Mouse (Mus musculus) spleen, postnatal 14 days (tissue): Measurements from ENCODE around the gene Tmed10.

Source experiments
- DNase-seq, 2 experiments: peaks; one replicate each; pipeline ENCODE4 v3.0.0; 2021 to 2022; ENCODE audit warnings: low spot score in 2 of 2

The Tmed10 gene

GRCm38 (mm10) chr12:85308651-85309050, 66.0 kb downstream of the Tmed10 start:
- no peak for DNase-seq

DNA sequence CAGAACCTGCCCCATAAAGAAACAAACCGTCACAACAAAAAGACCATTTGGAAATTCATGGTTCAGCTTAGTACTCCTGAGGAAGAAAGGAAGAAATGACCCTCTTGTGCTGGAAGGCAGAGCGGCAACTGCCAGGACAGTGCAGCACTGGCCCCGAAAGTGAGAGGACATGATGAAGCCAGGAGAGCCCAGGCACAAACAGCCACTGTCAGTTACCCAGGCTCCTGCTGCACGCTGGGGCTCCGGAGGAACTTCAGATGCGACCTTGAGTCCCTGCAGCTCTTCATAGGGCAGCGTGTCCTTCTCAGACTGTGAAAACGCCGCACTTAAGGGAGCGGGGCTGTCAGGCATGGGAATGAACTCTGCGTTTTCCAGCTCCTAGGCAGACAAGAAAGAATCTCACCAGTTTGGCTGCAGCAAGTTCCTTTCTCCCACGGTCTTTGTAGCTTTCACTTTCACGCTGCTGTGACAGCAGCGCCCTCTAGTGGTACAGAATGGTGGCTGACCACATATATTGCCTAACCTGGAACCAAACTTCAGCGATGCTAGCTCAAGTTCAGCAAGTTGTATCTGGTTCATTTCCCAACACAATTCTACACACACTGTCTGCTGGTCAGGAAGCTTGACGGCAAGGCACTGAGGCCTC, 69.3 kb downstream of the Tmed10 start:
- peak; percentile 64 to 77 for DNase-seq

DNA sequence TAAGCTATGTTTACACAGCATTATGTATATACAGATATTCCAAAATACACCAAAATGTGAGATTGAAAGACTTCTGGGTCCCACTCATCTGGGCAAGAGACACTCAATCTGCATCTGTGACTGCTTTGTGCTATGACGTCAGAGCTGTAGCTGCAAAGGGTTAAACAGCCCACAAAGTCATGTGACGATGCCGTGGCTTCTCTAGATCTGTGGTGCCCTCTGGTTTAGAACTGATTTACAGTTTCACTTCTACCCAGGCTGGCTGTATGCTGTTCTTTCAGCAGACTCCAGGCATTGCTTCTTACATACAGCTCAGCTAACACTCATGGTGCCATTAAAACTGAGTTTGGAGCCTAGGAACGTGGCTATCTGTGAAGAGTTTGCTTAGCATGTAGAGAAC, 69.9 kb downstream of the Tmed10 start:
- peak in 1 of 2 experiments; percentile 19 for DNase-seq

GRCm38 (mm10) chr12:85303256-85303655, 71.4 kb downstream of the Tmed10 start:
- DNase-seq = no peak

DNA sequence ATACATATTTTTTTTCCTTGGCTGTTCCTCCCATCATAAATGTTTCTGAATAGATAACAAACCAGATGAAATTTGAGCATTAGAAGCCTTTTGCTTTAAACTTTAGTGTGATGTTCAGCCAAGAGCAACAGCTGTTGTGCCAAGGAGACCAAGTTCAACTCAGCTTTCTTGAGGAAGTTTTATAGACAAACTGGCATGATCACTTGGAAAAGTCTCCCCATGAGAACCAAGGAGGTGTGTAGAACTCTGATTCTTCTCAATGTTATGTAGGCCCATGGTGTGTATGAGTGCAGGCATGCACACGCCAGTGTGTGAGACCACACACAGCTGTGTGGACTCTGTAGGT, 75.8 kb downstream of the Tmed10 start:
- DNase-seq = no peak

DNA sequence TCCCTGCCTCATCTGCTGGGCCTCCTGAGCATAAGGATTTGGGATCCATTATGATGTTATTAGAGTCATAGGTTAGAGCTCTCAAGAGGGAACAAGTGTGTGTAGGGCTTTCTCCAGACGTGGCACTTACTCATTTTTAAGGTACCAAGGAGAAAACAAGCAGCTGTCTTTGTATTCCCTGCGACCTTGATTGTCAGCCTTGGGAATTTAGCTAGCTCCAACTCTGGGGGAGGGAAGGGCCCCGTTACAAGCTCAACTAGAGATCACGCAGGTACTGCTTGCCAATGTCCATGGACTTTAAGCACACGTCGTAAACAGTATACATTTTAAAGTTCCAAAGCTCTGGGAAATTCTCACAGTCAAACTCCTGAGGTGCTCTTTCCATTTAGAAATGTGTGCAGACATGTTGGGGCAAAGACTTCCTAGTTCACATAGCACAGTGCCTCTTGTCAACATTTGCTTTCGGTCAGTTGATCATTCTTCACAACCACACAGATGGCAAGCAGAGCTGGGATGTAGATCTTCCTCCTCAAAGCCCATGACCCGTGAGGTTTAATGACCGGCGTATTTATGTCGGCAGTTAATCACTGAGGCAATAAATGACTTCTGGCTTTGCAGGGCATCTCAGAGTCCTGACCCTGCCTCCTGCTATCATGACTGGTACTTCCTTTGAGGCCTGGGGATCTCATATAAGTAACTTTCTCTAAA, 76.4 kb downstream of the Tmed10 start:
- no peak for DNase-seq

DNA sequence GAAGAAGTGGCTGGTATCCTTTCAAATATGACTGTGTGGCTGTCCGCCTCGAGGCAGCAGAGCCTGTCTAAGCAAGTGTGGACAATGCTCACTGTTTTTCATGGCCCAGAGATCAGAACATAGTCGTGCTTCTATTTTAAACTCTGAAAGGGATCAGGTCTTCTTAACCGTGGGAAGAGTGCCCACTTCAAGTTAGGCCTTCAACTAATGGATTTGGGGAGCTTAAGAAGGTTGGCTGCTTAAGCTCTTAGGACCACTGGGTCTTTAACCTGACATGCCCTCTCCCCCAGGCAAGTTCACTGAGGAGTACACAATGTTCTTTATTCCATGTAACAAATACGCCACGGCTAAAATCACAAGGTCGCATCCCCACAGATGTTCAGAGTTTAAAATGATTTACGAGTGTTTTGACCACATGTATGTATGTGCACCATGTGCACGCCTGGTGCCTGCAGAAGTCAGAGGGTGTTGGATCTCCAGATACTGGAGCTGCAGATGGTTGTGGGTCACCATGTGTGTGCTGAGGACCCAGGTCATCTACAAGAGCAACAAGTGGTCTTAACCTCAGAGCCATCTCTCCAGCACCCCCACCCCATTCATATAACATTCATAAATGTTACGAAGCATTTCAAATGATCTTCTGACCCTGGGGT, 77.2 kb downstream of the Tmed10 start:
- DNase-seq = no peak

GRCm38 (mm10) chr12:85296915-85297314, 77.7 kb downstream of the Tmed10 start:
- no peak for DNase-seq

DNA sequence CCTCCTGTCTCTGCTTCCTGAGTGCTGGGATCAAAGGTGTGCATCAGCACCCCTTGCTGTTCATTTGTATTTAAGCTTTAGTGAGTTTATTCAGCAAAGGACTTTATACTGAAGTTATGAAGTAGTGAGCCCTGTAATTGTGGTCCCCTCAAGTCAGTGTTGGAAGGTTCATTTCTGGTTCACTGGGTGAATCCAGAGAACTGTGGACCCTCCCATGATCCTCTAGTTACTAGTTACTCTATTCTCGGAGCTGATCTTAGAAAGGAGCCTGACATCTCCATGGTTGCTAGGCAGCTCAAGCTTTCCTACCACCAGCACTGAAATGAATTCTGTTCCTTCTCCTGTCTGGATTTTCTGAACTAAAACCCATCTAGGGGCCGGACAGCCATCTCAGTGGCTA, 79.1 kb downstream of the Tmed10 start:
- DNase-seq = no peak

GRCm38 (mm10) chr12:85292906-85293305, 81.7 kb downstream of the Tmed10 start:
- DNase-seq = no peak

DNA sequence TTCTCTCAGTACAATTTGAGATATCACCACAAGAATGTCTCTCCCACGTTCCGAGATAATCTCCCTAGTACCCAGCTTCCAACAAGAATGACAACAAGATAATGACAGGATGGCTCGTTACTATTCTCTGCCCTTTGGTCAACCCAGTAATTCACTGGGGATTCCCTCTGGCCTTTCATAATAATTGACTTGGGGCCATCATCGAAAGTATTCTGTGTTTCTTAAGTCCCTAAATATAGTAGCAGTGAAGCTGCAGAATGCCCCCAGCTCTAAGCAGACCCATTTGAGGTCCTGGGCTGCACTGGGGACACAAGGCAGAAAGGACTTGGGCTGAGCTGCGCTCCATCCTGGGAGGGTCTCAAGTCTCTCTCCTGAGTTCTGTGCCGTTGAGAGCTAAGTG, 82.4 kb downstream of the Tmed10 start:
- no peak for DNase-seq

- no peak for DNase-seq
Observed at GRCm38 (mm10) chr12:85291541-85291940, 83.1 kb downstream of the Tmed10 start.

DNA sequence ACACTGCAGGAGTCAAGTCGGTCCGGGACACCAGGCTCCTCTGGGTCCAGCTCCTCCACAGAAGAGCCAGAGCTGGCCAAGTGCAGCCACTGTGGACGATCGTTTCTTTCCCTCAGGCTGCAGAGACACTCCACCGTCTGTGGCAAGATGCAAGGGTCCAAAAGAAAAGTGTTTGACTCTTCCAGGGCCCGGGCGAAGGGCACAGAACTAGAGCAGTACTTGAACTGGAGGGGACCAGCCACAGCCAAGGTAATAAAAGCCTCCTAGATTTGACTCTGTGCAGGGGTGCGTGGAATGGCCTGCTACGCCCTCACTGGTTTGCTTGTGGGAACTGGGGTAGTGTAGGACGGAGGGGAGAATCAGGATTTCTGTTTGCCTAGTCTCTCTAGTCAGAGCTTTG, 84.0 kb downstream of the Tmed10 start:
- no peak for DNase-seq
